Mouse (Mus musculus) leukemia stem cell, adult 10-12 weeks (primary cell): ENCODE measurements around the gene Zfp710. TPM values are rescaled to one million over a fixed set of nuclear protein-coding genes. Genes with fewer than 3 reads are reported as not detected.

Experiments used
- polyA plus RNA-seq: library from polyadenylated mRNA; stranded (reverse); fragments of >175 nt; gene quantifications from 2 replicates; pipeline ENCODE4 v1.2.3, GENCODE M21; 2012; ENCODE audit warnings: low replicate concordance

Zfp710 gene
- 49.4 and 68.0 TPM in 2 replicates for polyA plus RNA-seq

GRCm38 (mm10) chr7:80024521-80025390 lies at the start of gene Zfp710:
TSS of gene Zfp710 (plus strand) at chr7:80024814.

GRCm38 (mm10) chr7:80115224-80115590 lies 90.6 kb downstream of the Zfp710 start, which contains the start of gene Idh2:
TSS of gene Idh2 (minus strand) at chr7:80115392.

Other genes starting within 250 kb of the Zfp710 start
- gene Mesp1, start 231.0 kb upstream of the Zfp710 start, polyA plus RNA-seq, result not detected in 2 replicates
- gene Mesp2, start 214.1 kb upstream of the Zfp710 start, polyA plus RNA-seq, result 0.26 and 0.38 TPM in 2 replicates
- gene Anpep, start 163.8 kb upstream of the Zfp710 start, polyA plus RNA-seq, result 6.6 and 6.8 TPM in 2 replicates
- gene Ap3s2, start 104.2 kb upstream of the Zfp710 start, polyA plus RNA-seq, result 3.1 and 7.1 TPM in 2 replicates
- 0.47 TPM in 1 of 2 replicates, not detected in the other for gene Arpin, start 89.5 kb upstream of the Zfp710 start, polyA plus RNA-seq
- gene Idh2, start 90.6 kb downstream of the Zfp710 start, polyA plus RNA-seq, result 31.5 and 36.0 TPM in 2 replicates
- 23.2 and 44.3 TPM in 2 replicates for gene Sema4b, start 162.0 kb downstream of the Zfp710 start, polyA plus RNA-seq
- gene Cib1, start 208.0 kb downstream of the Zfp710 start, polyA plus RNA-seq, result 24.8 and 35.2 TPM in 2 replicates
- gene Gdpgp1, start 208.1 kb downstream of the Zfp710 start, polyA plus RNA-seq, result 3.4 and 6.8 TPM in 2 replicates
- gene Ttll13, start 221.6 kb downstream of the Zfp710 start, polyA plus RNA-seq, result 0.28 and 0.47 TPM in 2 replicates
- 30.3 and 30.8 TPM in 2 replicates for gene Ngrn, start 236.4 kb downstream of the Zfp710 start, polyA plus RNA-seq
- gene Vps33b, start 244.8 kb downstream of the Zfp710 start, polyA plus RNA-seq, result 1.8 and 3.2 TPM in 2 replicates